Mouse (Mus musculus) CH12.LX (cell line): ENCODE measurements at regions not wholly inside any gene's neighbourhood (a gene's known extent, or its start where the extent isn't known, plus 50 kb on each side); places are given as distances from the start of the nearest gene placed in this dataset.

Source experiments
- DNase-seq: peaks from one replicate; pipeline ENCODE4 v3.0.0-alpha.2; 2013; ENCODE audit errors: extremely low read depth
- H3K27ac ChIP-seq: 2 replicates; pipeline ENCODE4 v1.5.1; 2012; ENCODE audit warnings: low read depth, mild to moderate bottlenecking, control low read depth, moderate library complexity; ENCODE audit not compliant: insufficient read depth
- H3K27me3 ChIP-seq: replicated peaks from 2 replicates; pipeline ENCODE3; 2012; ENCODE audit warnings: inconsistent platforms
- H3K36me3 ChIP-seq, 2 experiments: replicated peaks in 1 of 2; 2 replicates each; pipeline versions ENCODE3 to v1.6.1; 2012; ENCODE audit warnings: inconsistent platforms in 1 of 2, low read length in 1 of 2, mild to moderate bottlenecking in 1 of 2, mixed read lengths in 1 of 2, moderate library complexity in 1 of 2; ENCODE audit not compliant: control insufficient read depth in 1 of 2, insufficient read depth in 1 of 2
- H3K4me1 ChIP-seq, 2 experiments: 2 replicates each; pipeline ENCODE4 v1.6.1; 2012; ENCODE audit warnings: inconsistent platforms in 1 of 2, moderate library complexity in 1 of 2; ENCODE audit not compliant: insufficient read depth in 2 of 2, control insufficient read depth in 1 of 2
- H3K4me2 ChIP-seq: 2 replicates; pipeline ENCODE4 v1.6.1; 2012; ENCODE audit warnings: low read depth, mild to moderate bottlenecking, control low read depth; ENCODE audit not compliant: poor library complexity, insufficient read depth, severe bottlenecking
- H3K4me3 ChIP-seq, 3 experiments: fragments of 150-350 bp in 1 of 3; sonication (generic) in 1 of 3; replicated peaks in 1 of 3; 2 replicates each; pipeline versions ENCODE3 to v1.5.1; 2011 to 2012; ENCODE audit warnings: low read depth in 2 of 3, low read length in 2 of 3, mild to moderate bottlenecking in 2 of 3, moderate library complexity in 2 of 3, control low read depth in 1 of 3, improper control_type of control experiment in 1 of 3, inconsistent platforms in 1 of 3, mixed read lengths in 1 of 3; ENCODE audit not compliant: poor library complexity in 1 of 3
- H3K79me2 ChIP-seq: replicated peaks from 2 replicates; pipeline ENCODE4 v1.6.1; 2012; ENCODE audit warnings: mild to moderate bottlenecking, moderate library complexity; ENCODE audit not compliant: control insufficient read depth, poor library complexity, insufficient read depth, severe bottlenecking; ENCODE audit errors: extremely low read depth
- H3K9ac ChIP-seq: 2 replicates; pipeline ENCODE4 v1.6.1; 2012; ENCODE audit warnings: low read depth, mild to moderate bottlenecking, control low read depth, moderate library complexity; ENCODE audit not compliant: insufficient read depth
- H3K9me3 ChIP-seq: replicated peaks from 2 replicates; pipeline ENCODE3; 2012; ENCODE audit warnings: low read length, inconsistent platforms, mixed read lengths
- CHD1 ChIP-seq: IDR thresholded peaks from 2 replicates; pipeline ENCODE4 v1.6.1; 2012; ENCODE audit warnings: low read depth, low read length, improper control_type of control experiment, inconsistent platforms
- CTCF ChIP-seq, 2 experiments: IDR thresholded peaks in 1 of 2; conservative IDR thresholded peaks in 1 of 2; 2 replicates each; pipeline ENCODE4 v1.5.1; 2011 to 2012; ENCODE audit warnings: low read depth in 2 of 2, low read length in 2 of 2, improper control_type of control experiment in 1 of 2, inconsistent platforms in 1 of 2, mild to moderate bottlenecking in 1 of 2, moderate library complexity in 1 of 2
- GABPA ChIP-seq: IDR thresholded peaks from 2 replicates; pipeline ENCODE4 v1.6.1; 2012; ENCODE audit warnings: low read depth, low read length, improper control_type of control experiment, inconsistent platforms; ENCODE audit not compliant: insufficient replicate concordance
- HCFC1 ChIP-seq: IDR thresholded peaks from 2 replicates; pipeline ENCODE4 v1.6.1; 2012; ENCODE audit warnings: low read depth, mild to moderate bottlenecking, inconsistent platforms, low read length, improper control_type of control experiment
- IRF4 ChIP-seq: IDR thresholded peaks from 2 replicates; pipeline ENCODE4 v1.6.1; 2014; ENCODE audit warnings: low read depth, mild to moderate bottlenecking, inconsistent platforms, low read length, improper control_type of control experiment
- MAFK ChIP-seq: IDR thresholded peaks from 2 replicates; pipeline ENCODE4 v1.6.1; 2011; ENCODE audit warnings: low read length, improper control_type of control experiment; ENCODE audit not compliant: insufficient replicate concordance
- MAX ChIP-seq: IDR thresholded peaks from 2 replicates; pipeline ENCODE4 v1.6.1; 2011; ENCODE audit warnings: low read length, improper control_type of control experiment
- MYC ChIP-seq: IDR thresholded peaks from 2 replicates; pipeline ENCODE4 v1.6.1; 2011; ENCODE audit warnings: low read depth, mild to moderate bottlenecking, improper control_type of control experiment, low read length
- POLR2A ChIP-seq: IDR thresholded peaks from 2 replicates; pipeline ENCODE4 v1.6.1; 2011; ENCODE audit warnings: low read depth, mild to moderate bottlenecking, improper control_type of control experiment, low read length
- RAD21 ChIP-seq: IDR thresholded peaks from 2 replicates; pipeline ENCODE4 v1.6.1; 2011; ENCODE audit warnings: low read depth, mild to moderate bottlenecking, low read length, improper control_type of control experiment, moderate library complexity
- RCOR1 ChIP-seq: conservative IDR thresholded peaks from 2 replicates; pipeline ENCODE4 v1.6.1; 2012; ENCODE audit warnings: low read depth, mild to moderate bottlenecking, inconsistent platforms, low read length, improper control_type of control experiment
- SMC3 ChIP-seq: IDR thresholded peaks from 2 replicates; pipeline ENCODE4 v1.6.1; 2011; ENCODE audit warnings: low read depth, low read length, improper control_type of control experiment
- TBP ChIP-seq: conservative IDR thresholded peaks from 2 replicates; pipeline ENCODE4 v1.6.1; 2011; ENCODE audit warnings: low read depth, low read length, improper control_type of control experiment
- ZKSCAN1 ChIP-seq: IDR thresholded peaks from 2 replicates; pipeline ENCODE4 v1.6.1; 2012; ENCODE audit warnings: low read depth, inconsistent platforms, low read length, improper control_type of control experiment, borderline replicate concordance
- ZMIZ1 ChIP-seq: IDR thresholded peaks from 2 replicates; pipeline ENCODE4 v1.6.1; 2012; ENCODE audit warnings: low read depth, mild to moderate bottlenecking, inconsistent platforms, low read length, improper control_type of control experiment
- ZNF384 ChIP-seq: IDR thresholded peaks from 2 replicates; pipeline ENCODE4 v1.6.1; 2012; ENCODE audit warnings: low read depth, low read length, improper control_type of control experiment, inconsistent platforms
- dilution Hi-C: fragments of 300-500 bp; cut with MboI; formaldehyde crosslinking; loops from 2 replicates; pipeline ENCODE4 v1.14.3; 2020; ENCODE audit warnings: low sequenced_read_pairs; ENCODE audit not compliant: extremely low pct_unique_long_range_greater_than_20kb, extremely low pct_ligation_motif_present
- in situ Hi-C: fragments of 300-500 bp; cut with MboI; formaldehyde crosslinking; loops from 3 replicates; pipeline ENCODE4 v1.14.3; 2019; ENCODE audit warnings: low sequenced_read_pairs, low pct_ligation_motif_present, low pct_unique_long_range_greater_than_20kb, mixed read lengths

DNA sequence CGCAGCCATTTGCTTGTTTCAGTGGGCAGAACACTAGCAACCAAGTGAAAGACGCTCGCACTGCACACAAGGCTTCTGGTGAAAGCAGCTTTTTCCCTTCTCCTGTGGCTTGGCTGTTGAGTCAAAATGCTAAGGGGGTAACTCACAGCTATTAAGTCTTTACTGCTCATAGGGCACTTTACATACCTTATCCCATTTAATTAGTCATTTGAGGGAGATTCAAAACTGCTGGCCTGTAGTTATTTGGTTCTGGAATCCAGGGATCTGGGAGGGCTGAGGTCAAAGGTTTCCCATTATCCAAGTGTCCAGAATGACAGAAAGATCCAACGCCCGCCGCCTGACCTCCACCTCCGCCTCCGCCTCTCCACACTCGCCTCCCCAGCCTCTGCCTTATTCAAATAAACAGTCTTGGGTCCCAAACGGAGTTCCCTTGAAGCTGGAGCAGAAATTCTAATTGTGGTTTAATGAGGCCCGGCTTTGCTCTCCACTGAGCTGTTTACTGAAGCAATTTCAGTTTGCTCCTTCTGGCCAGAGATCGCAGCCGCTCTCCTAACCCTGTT lies 106.5 kb upstream of the Mycn start:
- DNase-seq: no peak
- TF ChIP-seq RCOR1 (no peak), HCFC1 (no peak)
- no peak overlapping the region for H3K4me3 ChIP-seq
- in situ Hi-C loops (no loop called here), dilution Hi-C loops (no loop called here)
- no peaks in the 10 kb centered on the region for H3K27me3 ChIP-seq
- no peaks in the 10 kb centered on the region for H3K9me3 ChIP-seq
- peaks cover 0 to 2% of the 10 kb centered on the region in 2 experiments; a peak in 1 of 4 replicates for H3K4me1 ChIP-seq
- no peaks in the 10 kb centered on the region for H3K36me3 ChIP-seq
- H3K9ac ChIP-seq: no peak overlapping the region
- H3K79me2 ChIP-seq: no peaks in the 10 kb centered on the region
- no peak overlapping the region for H3K27ac ChIP-seq
- no peak overlapping the region for H3K4me2 ChIP-seq

DNA sequence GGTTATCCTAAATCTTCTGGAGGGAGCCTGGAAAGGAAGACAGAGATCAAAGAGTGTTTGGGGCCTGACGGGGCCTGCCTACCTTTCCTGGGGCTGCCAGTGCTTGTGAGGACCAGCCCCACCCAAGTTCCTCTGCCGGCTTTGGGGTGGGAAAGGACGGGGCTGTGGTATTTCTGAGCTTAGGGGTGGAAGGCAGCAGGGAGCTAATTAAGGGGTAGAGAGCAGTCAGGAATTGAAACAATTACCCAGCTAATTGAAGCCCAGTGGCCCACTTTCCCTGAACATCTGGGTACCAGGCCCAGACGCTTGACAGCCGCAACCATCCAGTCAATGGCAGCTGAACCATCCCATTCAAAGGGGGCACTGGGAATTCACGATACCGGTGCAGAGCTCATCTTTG lies 101.2 kb upstream of the Mycn start:
- no peak for DNase-seq
- no peak overlapping the region for H3K27ac ChIP-seq
- no peaks in the 10 kb centered on the region for H3K79me2 ChIP-seq
- in situ Hi-C loops: no loop called here
- H3K9ac ChIP-seq: no peak overlapping the region
- H3K4me3 ChIP-seq: no peak overlapping the region
- TF ChIP-seq MYC: no peak
- no peak for TF ChIP-seq SMC3
- no peak for TF ChIP-seq IRF4
- TF ChIP-seq HCFC1: no peak
- TF ChIP-seq TBP: no peak
- TF ChIP-seq CHD1: no peak
- no peak for TF ChIP-seq RAD21
- TF ChIP-seq ZKSCAN1: no peak
- TF ChIP-seq GABPA: no peak
- no peak for TF ChIP-seq POLR2A
- no peak for TF ChIP-seq ZMIZ1
- no peak for TF ChIP-seq ZNF384
- TF ChIP-seq MAFK: no peak
- TF ChIP-seq MAX: no peak
- no peak for TF ChIP-seq CTCF (conservative IDR thresholded peaks at IDR 0.05 in 1 of 2, IDR thresholded peaks at IDR 0.05 in 1 of 2; ENCODE audit: low read depth in 2 of 2, low read length in 2 of 2)
- dilution Hi-C loops: no loop called here
- no peaks in the 10 kb centered on the region for H3K27me3 ChIP-seq
- H3K4me1 ChIP-seq: no peaks in the 10 kb centered on the region
- no peaks in the 10 kb centered on the region for H3K9me3 ChIP-seq
- no peak overlapping the region for H3K4me2 ChIP-seq
- H3K36me3 ChIP-seq: no peaks in the 10 kb centered on the region
